Mouse (Mus musculus) embryonic stem cell, embryonic (primary cell): Measurements from ENCODE around the gene Gdf2.

ENCODE experiments used
- CTCF ChIA-PET, 4 experiments: fragments of 300-600 bp in 2 of 4; fragments of 350-600 bp in 2 of 4; sonication (Branson Sonifier 250); formaldehyde crosslinking; loops; one replicate each; lab custom pipeline; 2022; ENCODE audit warnings: inconsistent platforms in 2 of 4; lab: Charles Lee
- POLR2A ChIA-PET, 4 experiments: fragments of 300-600 bp in 2 of 4; fragments of 350-600 bp in 2 of 4; sonication (Branson Sonifier 250); formaldehyde crosslinking; loops; one replicate each; lab custom pipeline; 2022; ENCODE audit warnings: antibody characterized with exemption in 4 of 4, inconsistent platforms in 1 of 4; lab: Charles Lee

Gdf2 gene

DNA sequence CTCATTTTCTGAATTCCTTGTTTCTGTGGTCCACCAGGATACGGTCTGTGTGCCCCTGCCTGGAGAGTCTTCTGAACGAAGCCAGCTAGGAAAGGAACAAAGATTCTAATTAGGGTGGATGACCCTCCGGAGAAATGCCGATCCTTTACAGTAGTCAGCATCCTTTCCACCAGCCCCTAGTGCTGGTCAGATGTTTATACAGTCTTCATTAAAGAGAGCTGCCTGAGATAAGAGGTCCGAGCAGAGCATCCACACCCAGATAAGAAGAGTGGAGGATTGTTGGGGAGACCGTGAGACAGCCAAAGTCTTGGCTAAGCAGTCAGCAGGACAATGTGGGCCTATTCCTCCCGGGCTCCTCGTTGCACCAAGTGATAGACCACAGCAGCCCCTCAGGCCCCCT is at the start of gene Gdf2:
TSS of gene Gdf2 (plus strand) at position 301 of the 400 bp plus-strand sequence.
- CTCF ChIA-PET: interaction anchor here in 2 of 4 experiments (1.2 to 1.8 kb wide), 5 partner anchors 12 to 294 kb away, joined by 3 to 6 read pairs (median 4); no protein-coding TSS in a partner anchor

DNA sequence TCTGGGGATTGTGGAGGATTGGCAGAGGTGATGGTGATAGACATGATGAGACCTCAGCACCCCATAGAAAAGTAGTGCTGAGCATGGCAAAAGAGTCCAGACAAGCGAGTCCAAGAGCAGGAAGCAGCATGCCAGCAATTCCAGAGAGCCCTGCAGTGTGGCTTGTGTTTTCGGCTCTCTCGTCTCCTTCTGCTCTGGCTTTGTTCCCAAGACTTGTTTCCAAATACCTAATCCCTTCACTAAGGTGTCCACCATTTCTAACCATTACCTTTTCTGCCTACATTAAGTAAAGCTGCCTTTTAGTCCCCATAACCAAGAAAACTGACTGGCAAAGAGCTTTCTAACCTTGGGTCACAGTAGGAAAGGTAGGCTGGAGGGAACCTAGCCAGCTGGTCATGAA is 49.3 kb upstream of the Gdf2 start:
- POLR2A ChIA-PET: no interaction called here
- CTCF ChIA-PET: no interaction called here

More for the DNA sequence above, at the start of gene Gdf2:
- POLR2A ChIA-PET: no interaction called here

DNA sequence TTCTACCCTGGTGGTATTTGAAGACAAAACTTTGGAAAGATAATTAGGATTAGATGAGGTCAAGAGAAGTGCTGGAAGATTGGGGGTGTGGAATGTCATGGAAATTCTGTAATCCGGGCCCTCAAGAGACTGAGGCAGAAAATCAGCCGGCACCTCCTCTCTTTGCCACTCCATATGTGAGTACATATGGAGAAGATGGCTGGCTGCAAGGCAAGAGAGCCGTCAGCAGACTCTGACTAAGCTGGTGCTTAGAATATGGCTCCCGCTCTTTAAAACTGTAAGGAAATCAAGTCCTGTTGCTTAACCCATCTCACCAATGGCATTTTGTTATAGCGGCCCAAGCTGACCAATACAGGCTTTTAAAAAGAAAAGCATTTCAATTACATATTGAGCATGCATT is 45.1 kb upstream of the Gdf2 start:
- ChIA-PET CTCF (interaction anchor here in 1 of 4 experiments (0.6 kb wide), 1 partner anchor 12 kb away, joined by 5 read pairs; no protein-coding TSS in a partner anchor), POLR2A (no interaction called here)

DNA sequence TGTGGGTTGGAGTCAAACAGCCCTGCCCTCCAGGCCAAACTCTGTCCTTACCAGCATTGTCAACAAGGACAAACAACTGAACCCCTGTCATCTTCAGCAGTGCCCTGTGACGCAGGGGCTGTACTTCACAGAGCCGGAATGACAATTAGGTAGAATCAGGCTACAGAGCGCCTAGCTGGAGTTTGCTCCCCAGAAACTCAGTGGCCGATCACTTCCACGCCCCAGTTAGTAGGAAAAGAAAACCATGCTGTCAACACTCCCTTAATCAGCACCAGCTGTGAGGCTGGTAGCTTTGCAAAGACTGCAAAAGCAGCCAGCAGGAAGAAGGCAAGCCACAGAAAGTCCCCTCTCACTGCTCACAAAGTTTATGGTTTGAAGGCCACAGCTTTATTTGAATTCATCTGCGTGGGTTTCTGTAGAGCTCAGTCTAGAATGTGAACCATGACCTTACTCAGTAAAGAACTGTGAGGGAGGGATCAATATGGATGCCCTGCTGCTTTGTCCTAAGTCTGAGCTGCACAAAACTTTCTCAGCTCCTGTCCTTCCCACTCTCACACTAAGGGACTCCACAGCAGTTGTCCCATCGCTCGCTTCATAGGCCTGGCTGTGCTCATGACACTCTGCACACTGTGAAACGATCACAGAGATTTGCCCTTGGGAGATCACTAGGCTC is 44.1 kb upstream of the Gdf2 start:
- ChIA-PET POLR2A (no interaction called here), CTCF (no interaction called here)

DNA sequence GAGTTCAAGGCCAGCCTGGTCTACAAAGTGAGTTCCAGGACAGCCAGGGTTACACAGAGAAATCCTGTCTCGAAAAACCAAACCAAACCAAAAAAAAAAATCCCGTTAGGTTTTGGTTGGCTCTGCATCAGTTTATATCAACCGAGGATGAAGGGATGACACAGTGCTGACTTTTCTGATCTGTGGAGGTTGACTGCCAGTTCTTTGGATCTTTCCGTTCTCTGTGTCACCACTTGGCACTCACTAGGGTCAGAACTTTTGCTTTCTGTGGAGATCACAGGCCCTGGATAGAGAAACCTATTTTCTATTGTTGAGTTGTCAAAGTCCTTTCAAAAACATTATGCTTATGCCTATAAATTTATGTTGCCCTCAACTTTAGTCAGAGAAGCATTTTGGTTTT is 38.1 kb upstream of the Gdf2 start:
- ChIA-PET POLR2A (no interaction called here), CTCF (no interaction called here)

DNA sequence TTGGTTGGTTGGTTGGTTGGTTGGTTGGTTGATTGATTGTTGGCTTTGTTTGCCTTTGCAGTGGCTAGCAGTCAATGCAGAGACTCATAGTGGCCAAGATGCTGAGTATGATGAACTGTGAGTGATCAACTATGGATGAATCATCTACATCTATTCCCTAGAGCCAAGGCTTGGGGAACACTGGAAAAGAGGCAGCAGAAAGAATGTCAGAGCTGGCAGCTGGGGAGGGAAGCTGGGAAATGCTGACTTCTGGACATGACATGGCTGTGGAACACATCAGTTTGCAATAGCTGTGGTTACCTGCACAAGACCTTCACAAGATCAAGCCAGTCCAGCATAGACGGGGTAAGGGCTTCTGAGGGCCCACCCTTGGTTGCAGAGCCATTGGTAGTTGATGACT is 37.6 kb upstream of the Gdf2 start:
- ChIA-PET POLR2A (no interaction called here), CTCF (no interaction called here)

DNA sequence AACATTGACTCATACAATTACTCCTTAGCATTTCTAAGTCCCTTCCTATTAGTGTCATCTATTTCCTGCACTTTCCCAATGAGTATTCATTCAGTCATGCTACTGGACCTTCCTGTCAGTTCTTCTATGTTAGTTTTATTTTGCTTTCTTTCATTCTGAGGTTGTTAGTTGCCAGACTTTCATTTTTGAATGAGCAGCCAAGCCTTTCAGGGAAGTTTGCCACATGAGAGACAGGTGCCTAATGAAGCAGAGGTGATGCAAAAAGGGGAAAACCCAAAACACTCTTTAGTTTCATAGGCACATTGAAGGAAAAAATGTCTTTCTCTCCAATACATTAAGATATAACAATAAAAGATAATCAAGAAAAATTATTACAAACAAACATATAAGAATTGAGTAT is 36.0 kb upstream of the Gdf2 start:
- ChIA-PET CTCF (interaction anchor here in 1 of 4 experiments (0.6 kb wide), 1 partner anchor 495 kb away, joined by 3 read pairs; no protein-coding TSS in a partner anchor), POLR2A (no interaction called here)

DNA sequence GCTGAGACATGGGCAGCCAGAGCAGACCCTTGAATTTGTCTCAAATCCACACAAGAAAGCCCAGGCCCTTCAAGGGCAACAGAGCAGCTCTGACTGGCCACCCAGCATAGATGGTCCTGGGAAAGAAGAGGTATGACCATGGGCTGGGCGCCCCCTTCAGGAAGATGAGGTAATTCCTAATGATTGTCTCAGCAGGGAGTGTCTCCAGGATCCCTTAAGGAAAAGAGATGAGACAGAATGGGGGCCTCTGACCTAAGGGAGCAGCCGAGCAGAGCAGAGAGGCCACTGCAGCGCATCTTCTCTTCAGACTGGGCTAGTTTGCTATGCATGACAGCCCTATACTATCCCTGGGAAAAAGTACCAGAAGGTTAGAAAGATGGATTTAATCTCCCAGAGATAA is 27.1 kb upstream of the Gdf2 start:
- ChIA-PET CTCF (interaction anchor here in 2 of 4 experiments (1.1 to 2.0 kb wide), 6 partner anchors 9 to 240 kb away, joined by 4 to 6 read pairs (median 4); partner anchors contain the start of gene Gdf10 (in 1 of the 2)), POLR2A (no interaction called here)

DNA sequence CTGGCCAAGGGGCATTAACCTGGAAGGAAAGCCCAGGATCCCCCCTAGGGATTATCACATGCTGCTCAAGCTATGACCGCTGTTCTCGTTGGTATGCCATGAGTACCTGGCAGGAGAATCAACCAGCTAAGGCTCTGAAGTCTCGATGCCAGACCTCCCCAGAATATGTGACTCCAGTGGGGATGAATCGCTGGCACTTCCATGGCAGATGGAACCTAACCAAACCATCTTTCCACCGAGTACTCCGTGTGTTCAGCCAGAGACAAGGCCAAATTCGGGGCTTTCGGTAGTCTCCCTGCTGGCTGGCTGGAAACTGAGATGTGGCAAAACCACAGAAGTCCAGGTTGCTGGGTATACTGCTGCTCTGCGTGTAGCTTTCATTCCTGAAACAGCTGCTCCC is 26.6 kb upstream of the Gdf2 start:
- ChIA-PET POLR2A (no interaction called here), CTCF (interaction anchor here in 2 of 4 experiments (0.8 to 2.0 kb wide), 5 partner anchors 9 to 240 kb away, joined by 3 to 6 read pairs (median 4); partner anchors contain the start of gene Gdf10 (in 1 of the 2))

DNA sequence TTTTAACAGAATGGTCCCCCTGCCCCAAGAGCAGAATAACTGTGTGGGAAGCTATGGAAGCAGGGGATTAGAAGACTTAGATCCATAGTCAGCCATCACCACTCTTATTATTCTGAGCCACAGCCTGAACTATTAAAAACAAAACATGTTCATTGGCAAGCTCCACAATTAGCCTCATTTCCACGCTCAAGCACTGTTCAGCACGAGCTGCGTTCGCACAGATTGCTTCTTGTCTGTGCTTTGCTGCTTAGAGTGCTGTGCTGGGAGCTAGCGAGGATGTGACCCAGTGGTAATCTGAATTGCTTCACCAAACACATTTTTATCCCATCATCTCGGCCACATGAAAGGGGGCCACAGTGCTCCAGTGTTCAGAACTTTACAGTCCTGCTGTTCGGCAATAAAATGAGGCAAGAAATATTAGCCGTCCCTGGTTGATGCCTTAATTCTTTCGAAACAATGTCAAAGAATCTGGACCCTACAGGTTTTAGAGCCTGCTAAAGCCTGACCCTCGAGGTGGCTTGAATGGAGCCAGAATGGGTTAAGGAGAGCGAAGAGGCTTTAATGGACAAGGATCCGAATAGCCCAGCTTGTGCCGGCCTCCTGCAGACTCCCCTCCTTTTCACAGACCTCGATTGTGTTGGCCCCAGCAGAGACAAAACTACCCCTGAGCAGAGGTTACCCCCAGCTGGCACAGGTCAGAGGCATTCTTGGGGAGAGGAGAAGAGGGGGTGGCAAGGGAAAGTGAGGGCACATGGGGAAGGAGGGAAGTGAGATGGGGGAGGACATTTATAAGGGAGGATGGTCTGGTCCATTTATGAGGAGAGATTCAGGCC is 19.9 kb upstream of the Gdf2 start:
- ChIA-PET POLR2A (no interaction called here), CTCF (interaction anchor here in 2 of 4 experiments (0.7 to 2.0 kb wide), 4 partner anchors 9 to 41 kb away, joined by 3 to 5 read pairs (median 4); no protein-coding TSS in a partner anchor)

DNA sequence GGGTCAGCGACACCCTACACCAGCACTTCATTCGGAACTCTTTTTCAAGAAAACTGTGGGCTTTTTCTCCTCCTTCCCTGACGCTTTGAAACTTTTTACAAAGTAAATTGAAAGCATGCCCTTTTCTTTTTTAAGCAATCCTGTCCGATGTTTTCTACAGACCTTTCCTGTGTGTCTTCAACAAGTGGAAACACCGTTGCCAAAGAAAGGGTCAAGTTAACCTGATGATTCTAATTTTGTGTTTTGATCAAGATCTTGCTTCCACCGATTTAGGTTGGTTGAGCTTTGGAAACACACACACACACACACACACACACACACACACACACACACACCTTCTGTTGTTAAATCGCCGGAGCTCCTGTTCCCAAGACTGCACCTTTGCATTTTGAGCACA is 18.1 kb upstream of the Gdf2 start:
- POLR2A ChIA-PET: interaction anchor here in 2 of 4 experiments (0.6 to 0.8 kb wide), 2 partner anchors 9 to 27 kb away, joined by 3 to 5 read pairs; no protein-coding TSS in a partner anchor
- CTCF ChIA-PET: interaction anchor here in 3 of 4 experiments (0.6 to 2.6 kb wide), 7 partner anchors 9 to 1518 kb away, joined by 3 to 17 read pairs (median 6); no protein-coding TSS in a partner anchor

DNA sequence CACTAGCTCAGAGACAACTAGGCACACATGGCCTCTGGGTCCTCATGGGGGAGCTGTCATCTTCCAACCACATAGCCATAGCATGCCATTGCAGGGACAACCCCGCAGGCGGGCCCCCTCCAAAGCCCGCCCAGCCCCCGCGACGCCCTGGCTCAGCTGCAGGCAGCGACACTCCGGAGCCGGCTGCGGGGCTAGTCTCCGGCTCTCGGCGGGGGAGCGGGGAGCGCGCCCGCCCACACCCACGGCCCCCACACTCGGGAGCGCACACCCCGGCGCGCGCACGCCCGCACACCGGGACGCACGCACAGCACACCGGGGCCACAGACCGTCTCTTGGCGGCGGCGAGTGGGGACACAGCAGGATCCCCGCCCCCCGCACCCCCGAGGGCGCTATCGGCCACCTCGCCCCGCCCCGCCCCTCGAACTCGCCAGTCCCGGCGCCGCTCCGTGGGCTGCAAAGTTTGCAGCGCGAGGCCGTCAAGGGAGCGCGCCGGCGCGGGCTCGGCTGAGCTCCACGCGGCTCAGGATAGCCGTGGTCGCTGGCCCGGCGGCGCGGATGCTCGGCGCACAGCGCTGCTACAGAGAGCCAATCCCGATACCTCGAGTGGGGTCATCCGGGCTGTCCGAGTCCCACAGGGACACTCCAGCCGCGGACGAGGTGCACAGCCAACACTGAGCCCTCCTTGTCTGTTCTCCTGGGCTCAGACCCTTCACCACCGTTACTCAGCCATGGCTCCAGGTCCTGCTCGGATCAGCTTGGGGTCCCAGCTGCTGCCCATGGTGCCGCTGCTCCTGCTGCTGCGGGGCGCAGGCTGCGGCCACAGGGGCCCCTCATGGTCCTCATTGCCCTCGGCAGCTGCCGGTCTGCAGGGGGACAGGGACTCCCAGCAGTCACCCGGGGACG is 17.4 kb upstream of the Gdf2 start, which contains the start of gene Gdf10:
TSS of gene Gdf10 (plus strand) at position 420 of the 903 bp plus-strand sequence.
- CTCF ChIA-PET: interaction anchor here in 3 of 4 experiments (0.6 to 2.6 kb wide), 11 partner anchors 8 to 1519 kb away, joined by 3 to 17 read pairs (median 4); no protein-coding TSS in a partner anchor
- POLR2A ChIA-PET: interaction anchor here (0.5 to 1.0 kb wide), 7 partner anchors 8 to 695 kb away, joined by 3 to 7 read pairs (median 3); no protein-coding TSS in a partner anchor

DNA sequence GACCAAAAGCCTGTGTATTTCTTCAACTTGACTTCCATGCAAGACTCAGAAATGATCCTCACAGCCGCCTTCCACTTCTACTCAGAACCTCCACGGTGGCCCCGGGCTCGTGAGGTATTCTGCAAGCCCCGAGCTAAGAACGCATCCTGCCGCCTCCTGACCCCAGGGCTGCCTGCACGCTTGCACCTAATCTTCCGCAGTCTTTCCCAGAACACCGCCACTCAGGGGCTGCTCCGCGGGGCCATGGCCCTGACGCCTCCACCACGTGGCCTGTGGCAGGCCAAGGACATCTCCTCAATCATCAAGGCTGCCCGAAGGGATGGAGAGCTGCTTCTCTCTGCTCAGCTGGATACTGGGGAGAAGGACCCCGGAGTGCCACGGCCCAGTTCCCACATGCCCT is 9.0 kb upstream of the Gdf2 start:
- CTCF ChIA-PET: interaction anchor here in 2 of 4 experiments (0.7 to 2.7 kb wide), 4 partner anchors 8 to 718 kb away, joined by 3 to 15 read pairs (median 4); partner anchors contain the start of genes Gdf10 (in 2 of the 2) and Arhgap22 (in 1 of the 2)
- POLR2A ChIA-PET: interaction anchor here in 2 of 4 experiments (0.5 to 0.8 kb wide), 3 partner anchors 8 to 14 kb away, joined by 3 to 5 read pairs (median 3); partner anchors contain the start of gene Gdf10 (in 2 of the 2)

DNA sequence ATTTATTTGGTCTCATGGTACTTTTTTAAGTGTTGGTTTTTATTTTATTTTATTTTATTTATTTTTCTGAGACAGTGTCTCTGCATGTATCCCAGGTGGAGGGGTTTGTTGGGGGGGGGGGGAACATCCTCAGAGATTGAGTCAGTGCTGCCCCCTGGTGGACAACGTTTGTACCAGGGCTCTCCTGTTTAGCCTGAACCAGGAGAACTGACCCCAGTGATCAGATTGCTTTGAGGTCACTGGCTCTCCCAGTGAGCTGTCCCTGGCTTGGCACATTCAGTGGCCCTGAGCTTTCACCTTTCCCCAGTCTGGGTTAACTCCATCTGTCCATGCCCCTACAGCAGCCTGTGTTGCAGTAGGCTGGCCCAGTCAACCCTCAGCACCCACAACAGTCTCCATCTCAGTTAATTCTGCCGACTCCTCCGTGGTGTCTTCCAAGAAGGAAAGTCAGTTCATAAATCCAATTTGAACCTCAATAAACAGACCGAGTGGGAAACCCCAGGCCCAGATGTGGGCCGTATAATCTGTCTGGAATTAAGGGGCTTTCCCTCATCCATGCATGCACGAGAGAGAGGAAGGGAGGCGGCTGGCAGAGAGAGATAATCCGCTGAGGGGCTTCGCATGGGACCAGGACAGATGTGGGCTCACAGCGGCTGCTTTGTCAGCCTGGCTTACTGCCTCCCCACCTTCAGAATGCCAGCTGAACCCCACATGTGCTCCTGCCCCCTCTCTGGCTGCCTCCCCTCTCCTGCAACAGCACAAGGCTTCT is 7.7 kb upstream of the Gdf2 start:
- POLR2A ChIA-PET: interaction anchor here in 1 of 4 experiments (0.6 to 1.2 kb wide), 3 partner anchors 9 to 220 kb away, joined by 3 to 4 read pairs (median 3); partner anchors contain the start of gene Gdf10
- CTCF ChIA-PET: interaction anchor here (0.5 to 2.7 kb wide), 33 partner anchors 9 to 719 kb away, joined by 3 to 17 read pairs (median 3); partner anchors contain the start of genes Gdf10 (in 2 of the 4) and Arhgap22 (in 1 of the 4)

DNA sequence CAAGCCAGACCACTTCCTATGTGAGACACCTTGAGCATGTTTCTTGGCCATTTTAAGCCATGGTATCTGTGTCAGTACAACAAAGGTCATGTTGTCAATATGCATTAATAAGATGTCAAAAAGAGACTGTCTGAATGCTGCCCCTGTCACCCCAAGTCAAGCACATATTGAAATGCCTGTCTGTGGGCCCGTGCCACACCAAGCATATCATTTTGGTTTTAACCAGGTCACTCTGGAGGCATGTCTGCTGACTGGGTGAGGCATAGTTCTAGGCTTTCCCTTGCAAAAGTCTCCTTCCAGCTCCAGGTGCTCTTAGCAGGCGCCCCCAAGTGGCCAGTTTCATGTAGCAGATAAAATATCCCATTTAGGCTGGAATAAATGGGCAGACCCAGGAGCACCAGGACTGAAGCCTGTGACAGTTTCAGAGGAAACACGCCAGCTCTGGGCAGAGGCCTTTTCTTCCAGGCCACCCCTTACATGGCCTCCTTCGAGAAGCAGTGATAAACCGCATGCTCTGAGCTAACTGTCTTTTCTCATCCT is 7.0 kb upstream of the Gdf2 start:
- ChIA-PET CTCF (interaction anchor here (0.5 to 2.7 kb wide), 31 partner anchors 10 to 720 kb away, joined by 3 to 17 read pairs (median 3); partner anchors contain the start of genes Gdf10 (in 2 of the 4) and Arhgap22 (in 1 of the 4)), POLR2A (interaction anchor here in 1 of 4 experiments (1.2 kb wide), 1 partner anchor 10 kb away, joined by 3 read pairs; the partner anchor contains the start of gene Gdf10)

DNA sequence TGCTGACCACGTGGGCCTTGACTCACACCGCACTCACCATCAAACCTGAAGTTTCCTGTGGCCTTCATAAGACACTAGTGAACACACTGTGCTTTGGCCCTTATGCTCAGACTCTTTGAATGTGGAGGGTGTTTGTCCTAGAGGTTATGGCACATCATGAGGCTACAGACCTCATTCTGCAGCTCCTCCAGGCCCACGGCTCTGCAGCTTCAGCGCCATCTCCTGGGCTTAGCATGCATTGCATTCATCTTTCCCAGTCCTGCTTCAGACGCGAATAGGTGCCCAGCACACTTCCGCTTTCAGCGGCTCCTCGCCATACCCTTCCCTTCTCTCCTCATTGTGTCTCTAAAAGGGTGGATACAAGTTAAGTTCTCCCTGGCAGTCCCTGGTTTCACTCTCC is 1.7 kb upstream of the Gdf2 start:
- POLR2A ChIA-PET: interaction anchor here in 1 of 4 experiments (1.2 kb wide), 1 partner anchor 15 kb away, joined by 3 read pairs; no protein-coding TSS in a partner anchor
- CTCF ChIA-PET: interaction anchor here in 2 of 4 experiments (0.5 to 1.9 kb wide), 12 partner anchors 9 to 466 kb away, joined by 3 to 6 read pairs (median 4); no protein-coding TSS in a partner anchor
